Mouse (Mus musculus) intestine, embryonic 14.5 days (tissue): ENCODE data around the gene Cd59b. TPM values are rescaled to one million over a fixed set of nuclear protein-coding genes. Genes with fewer than 3 reads are reported as not detected.

Source experiments
- polyA plus RNA-seq: library from polyadenylated mRNA; unstranded; fragments of >200 nt; fragmentation: Nextera tagmentation; extraction: Ambion mirVana; gene quantifications from 2 replicates; pipeline ENCODE4 v1.2.1, GENCODE M21; 2014

Cd59b gene
- polyA plus RNA-seq, 1 experiment from 2014 or later, result 5.1 TPM

Other genes starting within 250 kb of the Cd59b start
- gene Lmo2, start 111.9 kb upstream of the Cd59b start, polyA plus RNA-seq, result 16.3 and 17.6 TPM in 2 replicates
- 49.6 and 53.4 TPM in 2 replicates for gene Fbxo3, start 42.1 kb upstream of the Cd59b start, polyA plus RNA-seq
- gene 4931422A03Rik, start 41.5 kb upstream of the Cd59b start, polyA plus RNA-seq, result 1.9 and 2.1 TPM in 2 replicates
- 0.11 TPM in 1 of 2 replicates, not detected in the other for gene Gm10912, start 4.0 kb upstream of the Cd59b start, polyA plus RNA-seq
- gene Gm10799, start 1.3 kb upstream of the Cd59b start, polyA plus RNA-seq, result not detected in 2 replicates
- 27.1 and 28.9 TPM in 2 replicates for gene Cd59a, start 26.0 kb downstream of the Cd59b start, polyA plus RNA-seq
- not detected in 2 replicates for gene A930018P22Rik, start 52.9 kb downstream of the Cd59b start, polyA plus RNA-seq